Mouse (Mus musculus) thymus, adult 2 months (tissue): ENCODE results near the gene Mast3.

ENCODE experiments used
- CTCF ChIP-seq: fragments of 200-500 bp; IDR thresholded peaks from 2 replicates; pipeline ENCODE4 v1.5.1; 2012; ENCODE audit warnings: mild to moderate bottlenecking, control low read depth, low read length, moderate library complexity, borderline replicate concordance; ENCODE audit not compliant: control insufficient read depth, poor library complexity, insufficient read depth; ENCODE audit errors: extremely low read depth
- POLR2A ChIP-seq: fragments of 200-500 bp; IDR thresholded peaks from 2 replicates; pipeline ENCODE4 v1.6.1; 2012; ENCODE audit warnings: mild to moderate bottlenecking, low read length, control low read depth, moderate library complexity; ENCODE audit not compliant: control insufficient read depth, poor library complexity, insufficient read depth; ENCODE audit errors: extremely low read depth

DNA sequence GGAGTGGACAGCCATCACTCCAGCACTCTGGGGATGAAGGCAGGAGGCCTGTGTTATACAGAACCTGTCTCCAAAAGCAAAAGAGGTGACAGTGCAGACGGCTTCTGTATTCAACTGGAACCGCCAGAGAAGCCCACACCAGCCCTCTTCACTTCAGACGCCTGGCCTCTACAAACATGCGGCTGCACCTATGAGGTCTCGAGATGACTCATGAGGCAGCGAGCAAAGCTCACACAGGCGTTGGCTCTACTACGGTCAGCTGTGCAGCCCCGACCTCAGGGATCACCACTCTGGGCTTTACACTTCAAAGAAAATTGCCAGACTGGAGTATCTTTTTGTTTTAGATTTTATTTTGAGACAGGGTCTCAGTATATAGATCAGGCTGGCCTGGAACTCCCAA lies 32.0 kb downstream of the Mast3 start:
- TF ChIP-seq CTCF (no peak), POLR2A (no peak)
